Mouse (Mus musculus) c-Kit-negative CD71-positive TER-119-positive erythroid progenitor cells, embryonic 14.5 days (primary cell): Measurements from ENCODE around the gene Zfp280c.

Source experiments
- DNase-seq: peaks from one replicate; pipeline ENCODE4 v3.0.0-alpha.2; 2013; ENCODE audit warnings: low read depth, low spot score

Gene Zfp280c

GRCm38 (mm10) chrX:48594099-48594760 lies at the start of gene Zfp280c:
Gene Zfp280c (minus strand): TSS chrX:48594504.
- peak; percentile 35 for DNase-seq

- DNase-seq, result no peak
These were observed 42.7 kb upstream of the Zfp280c start for GRCm38 (mm10) chrX:48637032-48637431.

GRCm38 (mm10) chrX:48624054-48624420 lies 29.7 kb upstream of the Zfp280c start:
- no peak for DNase-seq

- DNase-seq, result peak; percentile 60
These were observed 29.2 kb upstream of the Zfp280c start, which contains the start of gene Slc25a14 for GRCm38 (mm10) chrX:48623379-48624053. Gene Slc25a14 (plus strand): TSS chrX:48623413.

- no peak for DNase-seq
These were observed 28.7 kb upstream of the Zfp280c start for GRCm38 (mm10) chrX:48623049-48623378.

GRCm38 (mm10) chrX:48604872-48605271 lies 10.6 kb upstream of the Zfp280c start:
- no peak for DNase-seq

GRCm38 (mm10) chrX:48596906-48597305 lies 2.6 kb upstream of the Zfp280c start:
- no peak for DNase-seq

GRCm38 (mm10) chrX:48596053-48596452 lies 1.7 kb upstream of the Zfp280c start:
- no peak for DNase-seq

GRCm38 (mm10) chrX:48593721-48594098 lies 594 bp downstream of the Zfp280c start:
- DNase-seq, result no peak

GRCm38 (mm10) chrX:48583332-48583731 lies 11.0 kb downstream of the Zfp280c start:
- no peak for DNase-seq

GRCm38 (mm10) chrX:48532175-48532574 lies 62.1 kb downstream of the Zfp280c start:
- peak; percentile 43 for DNase-seq

- no peak for DNase-seq
These were observed 67.9 kb downstream of the Zfp280c start for GRCm38 (mm10) chrX:48526435-48526834.

- DNase-seq, result no peak
These were observed 68.4 kb downstream of the Zfp280c start for GRCm38 (mm10) chrX:48525866-48526265.

GRCm38 (mm10) chrX:48525332-48525731 lies 69.0 kb downstream of the Zfp280c start:
- DNase-seq, result no peak

- DNase-seq, result no peak
These were observed 70.8 kb downstream of the Zfp280c start for GRCm38 (mm10) chrX:48523512-48523911.

- DNase-seq, result no peak
These were observed 72.7 kb downstream of the Zfp280c start for GRCm38 (mm10) chrX:48521651-48522050.

- DNase-seq, result no peak
These were observed 74.7 kb downstream of the Zfp280c start for GRCm38 (mm10) chrX:48519549-48520085.

- DNase-seq, result no peak
These were observed 75.3 kb downstream of the Zfp280c start, which contains the start of gene Rab33a for GRCm38 (mm10) chrX:48518808-48519548. Gene Rab33a (plus strand): TSS chrX:48519285.

GRCm38 (mm10) chrX:48518211-48518807 lies 76.0 kb downstream of the Zfp280c start:
- no peak for DNase-seq

- DNase-seq, result no peak
These were observed 80.5 kb downstream of the Zfp280c start for GRCm38 (mm10) chrX:48513824-48514223.

GRCm38 (mm10) chrX:48513166-48513807 lies 81.0 kb downstream of the Zfp280c start, which contains the start of gene Aifm1:
Gene Aifm1 (minus strand): TSS chrX:48513563.
- peak; percentile 80 for DNase-seq
